Mouse (Mus musculus): ENCODE results near the gene Sox5.

DNA sequence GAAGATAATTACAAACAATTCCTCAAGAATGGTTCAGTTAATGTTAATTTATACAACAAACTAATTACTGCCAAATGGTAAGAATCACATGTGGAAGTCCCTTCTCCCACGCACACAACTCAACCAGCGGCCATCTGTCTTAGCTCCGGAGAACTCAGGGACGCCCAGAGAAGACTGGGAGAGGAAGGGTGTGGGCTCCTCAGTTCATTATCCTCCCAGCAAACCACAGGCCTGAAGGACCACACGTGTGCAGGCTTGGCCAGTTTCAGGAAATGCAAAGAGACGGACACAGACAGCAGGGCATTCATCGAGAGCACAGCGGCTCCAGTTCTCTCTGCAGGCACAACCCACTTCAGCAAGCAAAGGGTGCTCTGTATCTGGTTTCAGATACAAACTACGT lies 683.7 kb downstream of the Sox5 start:
- TF ChIP-seq EP300 (IDR thresholded peaks at IDR 0.05; ENCODE audit: low read depth) (no peak), CTCF (IDR thresholded peaks at IDR 0.05; ENCODE audit: low read depth) (no peak)

Data from liver, embryonic 14.5 days (tissue).